Mouse (Mus musculus) liver, embryonic 14.5 days (tissue): ENCODE measurements around the gene Pole.

Experiments
- CTCF ChIP-seq: IDR thresholded peaks from 2 replicates; pipeline ENCODE4 v1.5.1; 2016; ENCODE audit warnings: antibody characterized with exemption, low read depth, control low read depth
- EP300 ChIP-seq: IDR thresholded peaks from 2 replicates; pipeline ENCODE4 v1.6.1; 2016; ENCODE audit warnings: antibody characterized with exemption, low read depth

DNA sequence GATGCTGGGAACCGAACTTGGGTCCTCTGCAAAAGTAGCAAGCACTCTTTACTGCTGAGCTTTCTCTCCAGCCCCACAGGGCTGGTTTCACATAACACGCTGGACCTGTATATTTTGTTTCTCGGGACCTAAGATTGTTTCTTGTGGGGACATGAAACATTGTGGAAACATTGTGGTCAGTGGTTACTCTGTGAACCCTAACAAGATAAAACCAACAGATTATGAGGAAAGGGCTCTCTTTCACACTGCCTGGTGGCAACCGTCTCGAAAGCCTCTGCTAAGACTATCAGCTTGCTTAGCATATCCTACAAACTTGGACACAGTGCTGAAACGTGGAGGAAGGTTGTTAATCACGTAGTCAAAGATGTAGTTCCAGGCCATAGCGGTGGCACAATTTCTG is 60.9 kb downstream of the Pole start:
- TF ChIP-seq EP300, result no peak
- no peak for TF ChIP-seq CTCF
